Mouse (Mus musculus): ENCODE data around the gene Psma3. TPM values are rescaled to one million over a fixed set of nuclear protein-coding genes. Genes with fewer than 3 reads are reported as not detected.

Gene Psma3
- total RNA-seq, 2 experiments from 2014 or later: 232 TPM

DNA sequence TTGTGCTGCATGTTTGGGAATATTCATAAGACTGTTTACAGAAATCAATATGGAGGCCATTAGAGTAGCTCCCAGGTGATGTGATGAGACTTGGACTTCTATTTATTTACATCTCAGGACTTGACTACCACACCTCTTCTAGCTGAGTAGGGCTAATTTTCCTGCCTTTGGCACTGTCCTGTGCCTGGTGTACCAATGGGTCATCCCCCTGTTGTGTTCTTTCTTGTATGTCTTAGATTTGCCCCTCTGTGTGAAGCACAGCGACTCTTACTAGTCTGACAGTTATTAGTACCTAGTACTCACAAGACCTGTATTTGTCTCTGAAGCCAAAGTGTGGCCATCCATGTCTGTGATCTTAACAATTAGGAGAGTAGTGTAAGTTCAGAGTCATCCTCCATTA, 68.0 kb downstream of the Psma3 start:
- no peak for DNase-seq (ENCODE audit: low spot score in 2 of 2)

DNA sequence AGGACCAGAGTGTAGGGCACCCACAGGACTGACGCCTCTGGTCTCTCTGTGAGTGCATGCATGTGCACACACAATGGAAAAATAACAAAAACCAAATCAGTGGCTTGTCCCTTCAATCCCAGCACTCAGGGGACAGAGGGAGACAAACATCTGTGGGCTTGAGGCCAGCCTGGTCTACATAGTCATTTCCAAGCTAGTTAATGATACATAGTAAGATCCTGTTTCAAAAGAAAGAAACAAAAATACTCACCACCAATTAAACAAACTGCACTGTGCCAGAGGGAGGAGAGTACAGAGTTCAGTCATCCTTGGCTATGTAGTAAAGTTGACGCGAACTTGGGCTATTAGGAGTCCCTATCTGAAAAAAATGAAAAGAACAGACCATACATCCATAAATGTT, 69.2 kb downstream of the Psma3 start:
- no peak for DNase-seq (ENCODE audit: low spot score in 2 of 2)

DNA sequence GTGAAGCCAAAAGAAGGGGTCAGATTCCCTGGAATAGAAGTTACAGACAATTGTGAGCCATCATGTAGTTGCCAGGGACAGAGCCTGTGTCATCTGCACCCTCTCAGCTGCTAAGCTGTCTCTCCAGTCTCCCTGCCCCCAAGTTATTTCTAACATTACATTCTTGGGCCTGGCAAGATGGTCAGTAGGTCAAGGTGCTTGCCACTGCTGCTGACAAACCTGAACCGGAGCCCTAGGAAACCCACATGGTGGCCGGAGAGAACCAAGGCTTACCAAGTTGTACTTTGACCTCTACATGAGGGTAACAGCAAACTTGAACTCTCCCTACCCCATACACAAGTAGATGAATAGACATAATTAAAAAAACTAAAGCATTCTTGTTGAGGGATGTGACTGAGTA, 70.1 kb downstream of the Psma3 start:
- DNase-seq (ENCODE audit: low spot score in 2 of 2): no peak

Other genes starting within 250 kb of the Psma3 start
- 10 to 100 TPM; 13.3 to 14.2 TPM for gene Frmd6, start 149.1 kb upstream of the Psma3 start, total RNA-seq (2021)
- 100 to 1,000 TPM; 168 to 172 TPM for gene Actr10, start 36.8 kb upstream of the Psma3 start, total RNA-seq (2021)
- gene Arid4a, start 41.4 kb downstream of the Psma3 start, total RNA-seq (2021): 10 to 100 TPM; 32.6 to 35.8 TPM
- gene Tomm20l, start 136.8 kb downstream of the Psma3 start, total RNA-seq (2021): not detected
- gene Timm9, start 162.1 kb downstream of the Psma3 start, total RNA-seq (2021): 10 to 100 TPM; 67.0 to 67.2 TPM
- gene 2700049A03Rik, start 162.2 kb downstream of the Psma3 start, total RNA-seq (2021): 1 to 10 TPM; 5.2 to 6.9 TPM

Data from layer of hippocampus, postnatal 14 days (tissue).